Mouse (Mus musculus): ENCODE data around the gene Theg. TPM values are rescaled to one million over a fixed set of nuclear protein-coding genes. Genes with fewer than 3 reads are reported as not detected.

Theg gene
- not detected in 2 replicates for polyA plus RNA-seq (2015; fragmentation: Nextera tagmentation; extraction: Ambion mirVana)

GRCm38 (mm10) chr10:79587061-79587751, at the start of gene Theg:
Gene Theg, minus strand, starts transcription at chr10:79587331.
- no peaks in the 10 kb centered on the region for H3K4me1 ChIP-seq (replicated peaks; ENCODE audit: control insufficient read depth, insufficient read depth)
- H3K4me2 ChIP-seq (replicated peaks; ENCODE audit: low read depth) = no peak within 1 kb of the TSS
- no peaks in the 10 kb centered on the region for H3K9me3 ChIP-seq (ENCODE audit: control insufficient read depth, low read length)
- no peak within 1 kb of the TSS for H3K4me3 ChIP-seq (ENCODE audit: low read depth, low read length)
- H3K9ac ChIP-seq (ENCODE audit: low read length) = no peak within 1 kb of the TSS
- WGBS = 70% methylated on average over 5 of the region's 5 CpGs
- no peaks in the 10 kb centered on the region for H3K36me3 ChIP-seq (ENCODE audit: control insufficient read depth, insufficient read depth, low read length)
- H3K27ac ChIP-seq (replicated peaks) = no peak within 1 kb of the TSS
- no peak for TF ChIP-seq CTCF (IDR thresholded peaks at IDR 0.05; ENCODE audit: low read depth)
- no peak for TF ChIP-seq EP300 (optimal IDR thresholded peaks at IDR 0.05)
- no peak for ATAC-seq (ENCODE audit: low FRiP score, low TSS enrichment)
- H3K27me3 ChIP-seq (ENCODE audit: control insufficient read depth, insufficient read depth, low read length) = no peaks in the 10 kb centered on the region
- DNase-seq (ENCODE audit: low spot score) = no peak

GRCm38 (mm10) chr10:79636287-79636686, 49.2 kb upstream of the Theg start:
- no peaks in the 10 kb centered on the region for H3K9me3 ChIP-seq (ENCODE audit: control insufficient read depth, low read length)
- no peak for DNase-seq (ENCODE audit: low spot score)
- H3K36me3 ChIP-seq (ENCODE audit: control insufficient read depth, insufficient read depth, low read length) = no peaks in the 10 kb centered on the region
- no peak overlapping the region for H3K27ac ChIP-seq (replicated peaks)
- H3K4me1 ChIP-seq (replicated peaks; ENCODE audit: control insufficient read depth, insufficient read depth) = 0 out of 2 replicates have a peak, but pooled peaks cover 6% of the 10 kb centered on the region
- peaks cover 6% of the 10 kb centered on the region; the same call in 1 of the 2 replicates for H3K27me3 ChIP-seq (ENCODE audit: control insufficient read depth, insufficient read depth, low read length)
- H3K9ac ChIP-seq (ENCODE audit: low read length) = no peak overlapping the region
- 81% methylated on average over 8 of the region's 8 CpGs for WGBS
- no peak overlapping the region for H3K4me2 ChIP-seq (replicated peaks; ENCODE audit: low read depth)
- no peak for ATAC-seq (ENCODE audit: low FRiP score, low TSS enrichment)
- no peak for TF ChIP-seq EP300 (optimal IDR thresholded peaks at IDR 0.05)
- no peak overlapping the region for H3K4me3 ChIP-seq (ENCODE audit: low read depth, low read length)

GRCm38 (mm10) chr10:79633006-79633777, 46.1 kb upstream of the Theg start:
- no peak overlapping the region for H3K4me2 ChIP-seq (replicated peaks; ENCODE audit: low read depth)
- no peak overlapping the region for H3K4me3 ChIP-seq (ENCODE audit: low read depth, low read length)
- WGBS = 77% methylated on average over 17 of the region's 17 CpGs
- H3K9me3 ChIP-seq (ENCODE audit: control insufficient read depth, low read length) = no peaks in the 10 kb centered on the region
- TF ChIP-seq CTCF (IDR thresholded peaks at IDR 0.05; ENCODE audit: low read depth) = no peak
- no peak for TF ChIP-seq EP300 (optimal IDR thresholded peaks at IDR 0.05)
- H3K27me3 ChIP-seq (ENCODE audit: control insufficient read depth, insufficient read depth, low read length) = peaks cover 6% of the 10 kb centered on the region; the same call in 1 of the 2 replicates
- H3K4me1 ChIP-seq (replicated peaks; ENCODE audit: control insufficient read depth, insufficient read depth) = 0 out of 2 replicates have a peak, but pooled peaks cover 1% of the 10 kb centered on the region
- no peaks in the 10 kb centered on the region for H3K36me3 ChIP-seq (ENCODE audit: control insufficient read depth, insufficient read depth, low read length)
- H3K9ac ChIP-seq (ENCODE audit: low read length) = no peak overlapping the region
- ATAC-seq (ENCODE audit: low FRiP score, low TSS enrichment) (no peak), DNase-seq (ENCODE audit: low spot score) (no peak)
- no peak overlapping the region for H3K27ac ChIP-seq (replicated peaks)

- no peak overlapping the region for H3K27ac ChIP-seq (replicated peaks)
- 76% methylated on average over 4 of the region's 4 CpGs for WGBS
- no peak for TF ChIP-seq EP300 (optimal IDR thresholded peaks at IDR 0.05)
- TF ChIP-seq CTCF (IDR thresholded peaks at IDR 0.05; ENCODE audit: low read depth) = no peak
- no peak overlapping the region for H3K9ac ChIP-seq (ENCODE audit: low read length)
- ATAC-seq (ENCODE audit: low FRiP score, low TSS enrichment) = no peak
- no peak overlapping the region for H3K4me3 ChIP-seq (ENCODE audit: low read depth, low read length)
- no peaks in the 10 kb centered on the region for H3K27me3 ChIP-seq (ENCODE audit: control insufficient read depth, insufficient read depth, low read length)
- H3K4me1 ChIP-seq (replicated peaks; ENCODE audit: control insufficient read depth, insufficient read depth) = no peaks in the 10 kb centered on the region
- no peaks in the 10 kb centered on the region for H3K36me3 ChIP-seq (ENCODE audit: control insufficient read depth, insufficient read depth, low read length)
- H3K9me3 ChIP-seq (ENCODE audit: control insufficient read depth, low read length) = no peaks in the 10 kb centered on the region
- no peak overlapping the region for H3K4me2 ChIP-seq (replicated peaks; ENCODE audit: low read depth)
- DNase-seq (ENCODE audit: low spot score) = no peak
Observed at GRCm38 (mm10) chr10:79631432-79631831, 44.3 kb upstream of the Theg start.

GRCm38 (mm10) chr10:79628377-79628776, 41.2 kb upstream of the Theg start:
- 87% methylated on average over 5 of the region's 5 CpGs for WGBS
- H3K27ac ChIP-seq (replicated peaks) = no peak overlapping the region
- no peaks in the 10 kb centered on the region for H3K4me1 ChIP-seq (replicated peaks; ENCODE audit: control insufficient read depth, insufficient read depth)
- H3K9ac ChIP-seq (ENCODE audit: low read length) = no peak overlapping the region
- H3K4me3 ChIP-seq (ENCODE audit: low read depth, low read length) = no peak overlapping the region
- ATAC-seq (ENCODE audit: low FRiP score, low TSS enrichment) (no peak), DNase-seq (ENCODE audit: low spot score) (no peak)
- no peak overlapping the region for H3K4me2 ChIP-seq (replicated peaks; ENCODE audit: low read depth)
- H3K36me3 ChIP-seq (ENCODE audit: control insufficient read depth, insufficient read depth, low read length) = no peaks in the 10 kb centered on the region
- no peaks in the 10 kb centered on the region for H3K27me3 ChIP-seq (ENCODE audit: control insufficient read depth, insufficient read depth, low read length)
- no peak for TF ChIP-seq CTCF (IDR thresholded peaks at IDR 0.05; ENCODE audit: low read depth)
- no peak for TF ChIP-seq EP300 (optimal IDR thresholded peaks at IDR 0.05)
- H3K9me3 ChIP-seq (ENCODE audit: control insufficient read depth, low read length) = no peaks in the 10 kb centered on the region

- 86% methylated on average over 10 of the region's 10 CpGs for WGBS
Observed at GRCm38 (mm10) chr10:79626156-79626555, 39.0 kb upstream of the Theg start.

More at GRCm38 (mm10) chr10:79626156-79626555, 39.0 kb upstream of the Theg start:
- Histone ChIP-seq H3K9me3 (ENCODE audit: control insufficient read depth, low read length) (no peaks in the 10 kb centered on the region), H3K4me1 (replicated peaks; ENCODE audit: control insufficient read depth, insufficient read depth) (no peaks in the 10 kb centered on the region), H3K4me3 (ENCODE audit: low read depth, low read length) (no peak overlapping the region), H3K9ac (ENCODE audit: low read length) (no peak overlapping the region), H3K27me3 (ENCODE audit: control insufficient read depth, insufficient read depth, low read length) (no peaks in the 10 kb centered on the region), H3K27ac (replicated peaks) (no peak overlapping the region), H3K36me3 (ENCODE audit: control insufficient read depth, insufficient read depth, low read length) (no peaks in the 10 kb centered on the region), H3K4me2 (replicated peaks; ENCODE audit: low read depth) (no peak overlapping the region)
- no peak for DNase-seq (ENCODE audit: low spot score)
- ATAC-seq (ENCODE audit: low FRiP score, low TSS enrichment) = no peak
- TF ChIP-seq EP300 (optimal IDR thresholded peaks at IDR 0.05) (no peak), CTCF (IDR thresholded peaks at IDR 0.05; ENCODE audit: low read depth) (no peak)
